Mouse (Mus musculus): ENCODE measurements around the gene Psmd6.

Gene Psmd6

DNA sequence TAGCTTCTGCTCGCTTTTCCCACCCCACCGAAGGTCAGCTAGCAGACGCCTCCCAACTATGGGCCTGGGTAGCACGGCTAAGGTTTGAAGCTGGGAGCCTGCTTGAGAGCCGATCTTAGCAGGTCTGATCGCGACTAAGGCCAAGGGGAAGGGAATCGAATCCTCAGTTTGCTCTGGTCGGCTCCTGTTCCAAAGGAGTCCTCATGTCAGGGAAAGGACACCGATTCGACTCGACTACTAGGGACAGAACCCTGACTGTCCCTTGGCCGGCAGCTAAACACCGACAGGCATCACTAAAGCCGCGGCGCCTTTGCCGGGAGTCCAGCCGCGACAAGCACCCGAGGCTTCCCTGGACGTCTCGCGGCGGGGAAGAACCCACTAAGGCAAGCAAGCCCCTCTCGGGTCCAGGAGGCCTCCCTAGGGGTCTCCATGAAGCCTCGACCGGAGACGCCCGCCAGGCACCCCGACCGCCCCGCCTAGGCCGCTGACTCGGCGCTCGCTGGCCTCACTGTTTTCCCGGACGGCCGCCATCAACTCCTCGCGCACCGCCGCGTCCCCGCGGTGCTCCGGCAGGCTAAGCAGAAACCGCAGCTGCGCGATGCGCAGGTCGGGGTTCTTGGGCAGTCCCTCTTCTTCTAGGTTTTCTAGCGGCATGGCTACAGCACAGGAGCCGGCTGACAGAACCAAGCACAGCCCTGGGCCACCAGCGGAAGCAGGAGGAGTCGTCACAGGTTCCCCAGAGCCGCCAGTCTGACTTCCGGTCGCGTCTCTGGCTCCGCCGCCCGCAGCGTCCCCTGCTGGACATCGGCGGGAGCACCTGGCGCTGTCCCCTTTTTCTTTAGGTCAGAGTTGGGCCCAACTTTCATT is at the start of gene Psmd6:
TSS of gene Psmd6 (minus strand) at position 755 of the 867 bp plus-strand sequence.
- H3K27me3 ChIP-seq (ENCODE audit: control insufficient read depth, insufficient read depth, low read length, poor library complexity, severe bottlenecking): no peaks in the 10 kb centered on the region
- DNase-seq (ENCODE audit: low read depth, low spot score): peak; percentile 93

DNA sequence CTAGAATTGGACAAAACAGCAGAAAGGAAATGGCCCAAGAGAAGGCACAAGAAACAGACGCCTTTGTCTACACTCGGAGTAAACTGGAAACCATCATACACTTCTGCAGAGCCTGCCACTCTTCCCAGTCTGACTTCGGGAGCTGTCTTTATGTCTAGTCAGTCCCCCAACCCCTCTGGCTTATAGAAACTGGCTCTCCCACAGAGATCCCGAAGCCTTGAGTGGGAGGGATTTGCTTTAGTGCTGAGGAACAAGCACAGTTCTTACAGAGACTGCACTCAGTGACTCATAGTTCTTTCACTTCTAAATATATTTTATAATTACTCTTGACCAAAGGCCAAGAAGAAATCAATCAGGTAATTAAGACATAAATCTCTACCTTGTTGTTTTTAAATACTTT is 10.1 kb downstream of the Psmd6 start:
- no peaks in the 10 kb centered on the region for H3K27me3 ChIP-seq (ENCODE audit: control insufficient read depth, insufficient read depth, low read length, poor library complexity, severe bottlenecking)
- DNase-seq (ENCODE audit: low read depth, low spot score): no peak

More for the DNA sequence above, at the start of gene Psmd6:
- peaks cover 15% of the 10 kb centered on the region; the same call in 1 of the 2 replicates for H3K36me3 ChIP-seq (ENCODE audit: control insufficient read depth, insufficient read depth, low read length, poor library complexity, severe bottlenecking)

DNA sequence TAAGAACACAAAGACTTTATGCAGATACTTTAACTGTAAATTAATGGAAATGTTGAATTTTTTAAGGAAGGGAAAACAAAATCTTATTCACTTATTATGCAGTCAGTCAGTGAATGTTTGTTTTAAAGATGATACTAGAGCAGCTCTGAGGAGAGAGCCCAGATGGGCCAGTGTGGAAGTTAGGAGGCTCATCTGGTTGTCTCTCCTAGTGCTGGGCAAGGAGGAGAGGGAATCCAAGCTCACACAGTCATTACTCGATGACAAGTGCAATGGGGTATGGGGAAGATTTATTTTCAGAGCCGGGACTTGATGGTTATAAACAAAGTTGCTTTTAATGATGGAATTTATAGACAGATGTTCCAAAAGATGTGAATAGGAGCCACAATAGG is 15.9 kb downstream of the Psmd6 start:
- peaks cover 11% of the 10 kb centered on the region for H3K36me3 ChIP-seq (ENCODE audit: control insufficient read depth, insufficient read depth, low read length, poor library complexity, severe bottlenecking)
- no peak for DNase-seq (ENCODE audit: low read depth, low spot score)
- H3K27me3 ChIP-seq (ENCODE audit: control insufficient read depth, insufficient read depth, low read length, poor library complexity, severe bottlenecking): no peaks in the 10 kb centered on the region

More for the DNA sequence above, 10.1 kb downstream of the Psmd6 start:
- peaks cover 3% of the 10 kb centered on the region; the same call in 1 of the 2 replicates for H3K36me3 ChIP-seq (ENCODE audit: control insufficient read depth, insufficient read depth, low read length, poor library complexity, severe bottlenecking)

DNA sequence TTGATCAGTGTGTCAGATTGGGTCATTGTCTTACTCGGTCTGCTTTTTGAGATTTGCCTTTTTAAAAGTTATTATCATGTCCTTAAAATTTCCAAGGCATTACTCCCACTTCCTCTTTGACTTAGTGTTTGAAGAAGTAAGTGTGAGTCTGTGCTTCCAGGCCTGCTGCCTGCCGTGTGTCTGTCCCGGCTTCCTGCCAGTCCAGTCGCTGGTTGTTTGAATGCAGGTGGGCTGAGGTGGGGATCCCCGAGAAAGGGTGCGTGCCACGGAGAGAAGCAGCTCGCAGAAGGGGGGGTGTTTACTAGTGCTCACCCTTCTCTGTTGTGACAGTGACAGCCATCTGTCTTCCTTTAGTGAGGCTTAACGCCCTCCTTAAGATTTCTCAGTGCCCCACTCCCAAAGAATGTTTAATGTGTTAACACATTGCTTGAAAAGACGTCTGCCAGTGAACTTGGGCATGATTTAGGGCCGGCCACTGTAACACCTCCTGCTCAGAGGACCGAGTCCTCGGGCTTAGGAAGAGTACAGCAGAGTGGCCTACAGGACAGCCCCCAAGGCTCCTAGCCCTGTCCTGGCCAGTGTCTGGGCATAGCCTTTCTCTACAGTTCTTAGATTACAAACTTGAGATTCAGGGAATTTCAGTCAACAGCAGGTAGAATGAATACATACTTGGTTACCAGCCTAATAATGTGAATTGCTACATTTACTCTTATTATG is 16.4 kb downstream of the Psmd6 start:
- Histone ChIP-seq H3K36me3 (ENCODE audit: control insufficient read depth, insufficient read depth, low read length, poor library complexity, severe bottlenecking) (peaks cover 11% of the 10 kb centered on the region), H3K27me3 (ENCODE audit: control insufficient read depth, insufficient read depth, low read length, poor library complexity, severe bottlenecking) (no peaks in the 10 kb centered on the region)
- DNase-seq (ENCODE audit: low read depth, low spot score): no peak

DNA sequence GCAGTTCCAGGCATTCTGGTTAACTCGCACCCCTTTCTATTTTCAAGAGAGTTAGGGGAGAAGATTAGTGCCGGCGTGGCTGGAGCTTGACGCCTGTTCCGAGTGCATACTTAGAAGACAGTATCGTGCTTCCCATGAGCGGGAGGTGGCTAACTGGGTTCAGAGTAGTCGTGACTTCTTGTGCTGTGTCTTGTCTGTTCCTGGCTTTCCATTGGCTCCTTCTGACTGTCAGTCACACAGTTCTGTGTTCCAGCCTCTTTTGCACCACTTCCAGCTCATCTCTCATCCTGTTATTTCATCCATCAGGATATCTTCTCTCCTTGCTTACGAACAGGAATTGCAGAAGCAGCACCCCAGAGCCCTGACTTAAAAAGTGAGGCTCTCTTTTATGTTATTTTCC is 19.5 kb downstream of the Psmd6 start:
- peaks cover 14% of the 10 kb centered on the region for H3K36me3 ChIP-seq (ENCODE audit: control insufficient read depth, insufficient read depth, low read length, poor library complexity, severe bottlenecking)

DNA sequence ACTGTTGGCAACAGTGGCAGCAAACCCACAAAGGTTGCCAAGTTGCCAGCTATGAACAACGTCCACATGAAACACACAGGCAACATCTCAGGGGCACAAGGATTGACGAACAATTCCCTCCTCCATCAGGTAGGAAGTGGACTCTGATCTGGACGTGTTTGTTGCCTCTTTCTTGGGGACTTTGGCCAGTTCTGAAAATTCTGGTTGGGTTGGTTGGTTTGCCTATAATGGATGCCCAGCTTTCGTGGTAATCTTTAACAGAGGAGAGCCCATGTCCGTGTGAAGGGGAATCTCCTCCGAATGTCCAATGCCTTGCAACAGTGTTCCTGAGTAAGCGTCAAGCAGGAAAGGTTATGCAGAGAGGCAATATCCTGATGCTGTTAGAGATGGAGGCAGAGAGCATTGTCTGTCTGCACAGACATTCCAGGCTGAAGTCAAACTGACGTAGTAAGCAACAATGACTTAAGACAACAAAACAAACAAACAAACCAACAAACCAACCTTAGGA is 20.0 kb downstream of the Psmd6 start:
- peaks cover 14% of the 10 kb centered on the region for H3K36me3 ChIP-seq (ENCODE audit: control insufficient read depth, insufficient read depth, low read length, poor library complexity, severe bottlenecking)
- DNase-seq (ENCODE audit: low read depth, low spot score): no peak
- no peaks in the 10 kb centered on the region for H3K27me3 ChIP-seq (ENCODE audit: control insufficient read depth, insufficient read depth, low read length, poor library complexity, severe bottlenecking)

More for the DNA sequence above, 19.5 kb downstream of the Psmd6 start:
- H3K27me3 ChIP-seq (ENCODE audit: control insufficient read depth, insufficient read depth, low read length, poor library complexity, severe bottlenecking): no peaks in the 10 kb centered on the region
- no peak for DNase-seq (ENCODE audit: low read depth, low spot score)

DNA sequence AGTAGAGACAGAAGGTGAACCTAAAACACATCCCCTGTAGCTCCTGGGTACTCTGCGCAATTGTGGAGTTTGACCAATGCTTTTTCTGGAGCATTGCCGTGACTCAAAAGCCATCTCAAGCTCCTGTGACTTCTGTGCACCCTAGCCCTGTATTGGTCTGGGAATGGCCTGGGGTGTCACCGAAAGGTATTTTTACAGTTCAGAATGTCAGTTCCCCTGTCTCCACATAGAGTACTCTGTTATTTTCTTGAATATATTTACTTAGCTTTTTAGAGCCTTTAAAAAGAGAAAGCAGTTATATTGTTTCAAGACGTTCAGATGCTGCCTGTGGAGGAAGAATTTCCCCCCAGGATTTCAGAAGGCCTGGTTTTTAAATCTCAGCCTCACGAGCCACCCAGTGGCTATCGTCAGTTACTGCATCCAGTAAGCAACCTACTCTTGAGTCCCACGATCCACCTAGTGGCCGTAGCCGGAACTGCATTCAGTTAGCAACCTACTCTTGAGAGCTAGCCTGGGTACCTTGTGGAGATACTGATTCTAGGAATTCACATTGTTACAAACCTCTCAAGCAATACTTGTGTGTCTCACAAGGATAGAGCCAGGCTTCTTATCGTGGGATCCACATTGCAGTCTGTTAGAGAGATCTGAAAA is 22.3 kb downstream of the Psmd6 start:
- H3K27me3 ChIP-seq (ENCODE audit: control insufficient read depth, insufficient read depth, low read length, poor library complexity, severe bottlenecking): no peaks in the 10 kb centered on the region
- DNase-seq (ENCODE audit: low read depth, low spot score): peak; percentile 93
- H3K36me3 ChIP-seq (ENCODE audit: control insufficient read depth, insufficient read depth, low read length, poor library complexity, severe bottlenecking): peaks cover 15% of the 10 kb centered on the region

DNA sequence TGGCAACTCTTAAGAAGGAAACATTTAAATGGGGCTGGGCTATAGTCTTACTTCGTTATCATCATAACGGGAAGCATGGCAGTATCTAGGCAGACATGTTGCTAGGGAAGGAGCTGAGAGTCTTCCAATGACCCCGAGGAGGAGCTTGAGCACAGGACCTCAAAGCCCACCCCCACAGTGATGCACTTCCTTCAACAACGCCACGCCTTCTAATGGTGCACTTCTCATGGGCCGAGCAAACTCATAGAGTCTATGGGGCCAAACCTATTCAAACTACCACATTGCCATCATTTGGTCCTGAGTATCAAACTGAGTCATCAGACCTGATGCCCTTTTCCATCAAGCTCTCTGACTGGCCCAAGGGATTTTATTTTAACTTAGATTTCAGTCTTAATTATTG is 30.2 kb downstream of the Psmd6 start:
- DNase-seq (ENCODE audit: low read depth, low spot score): no peak
- Histone ChIP-seq H3K36me3 (ENCODE audit: control insufficient read depth, insufficient read depth, low read length, poor library complexity, severe bottlenecking) (peaks cover 19% of the 10 kb centered on the region), H3K27me3 (ENCODE audit: control insufficient read depth, insufficient read depth, low read length, poor library complexity, severe bottlenecking) (no peaks in the 10 kb centered on the region)

DNA sequence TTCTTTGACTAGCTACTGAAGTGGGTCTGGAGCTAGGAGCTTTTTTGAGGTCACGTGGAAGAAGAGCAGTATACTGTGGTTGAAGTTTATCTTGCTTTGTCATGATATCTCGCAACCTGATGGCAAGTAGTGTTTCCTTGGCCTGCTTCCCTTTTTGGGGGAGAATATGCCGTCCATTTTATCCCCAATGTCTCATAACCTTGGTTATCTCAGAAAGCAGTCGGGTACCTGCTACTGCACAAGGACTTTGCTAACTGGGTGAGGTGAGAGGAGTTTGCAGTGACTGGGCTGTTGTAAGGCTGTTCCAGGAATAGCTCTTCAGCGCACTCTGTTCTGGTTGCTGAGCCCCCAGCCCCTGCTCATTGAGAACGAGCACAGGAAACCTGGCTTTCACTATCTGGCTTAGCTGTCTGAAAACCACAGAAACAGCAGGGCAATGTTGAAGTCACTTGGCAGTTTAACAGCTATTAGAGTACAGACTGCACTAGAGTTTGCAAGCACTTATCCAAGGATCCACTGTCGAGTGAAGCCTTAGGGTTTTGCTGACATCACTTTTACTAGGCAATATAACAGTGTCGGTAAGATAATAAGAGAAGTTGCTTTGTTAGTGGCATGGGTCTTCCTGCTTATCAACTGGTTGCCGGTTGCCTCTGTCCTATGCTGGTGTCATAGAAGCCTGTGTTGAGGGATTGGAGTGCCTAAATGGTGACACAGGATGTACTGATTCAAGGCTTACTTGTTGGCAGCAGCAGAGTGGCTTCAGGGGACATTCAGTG is 32.6 kb downstream of the Psmd6 start:
- H3K27me3 ChIP-seq (ENCODE audit: control insufficient read depth, insufficient read depth, low read length, poor library complexity, severe bottlenecking): no peaks in the 10 kb centered on the region
- H3K36me3 ChIP-seq (ENCODE audit: control insufficient read depth, insufficient read depth, low read length, poor library complexity, severe bottlenecking): peaks cover 13% of the 10 kb centered on the region
- no peak for DNase-seq (ENCODE audit: low read depth, low spot score)

DNA sequence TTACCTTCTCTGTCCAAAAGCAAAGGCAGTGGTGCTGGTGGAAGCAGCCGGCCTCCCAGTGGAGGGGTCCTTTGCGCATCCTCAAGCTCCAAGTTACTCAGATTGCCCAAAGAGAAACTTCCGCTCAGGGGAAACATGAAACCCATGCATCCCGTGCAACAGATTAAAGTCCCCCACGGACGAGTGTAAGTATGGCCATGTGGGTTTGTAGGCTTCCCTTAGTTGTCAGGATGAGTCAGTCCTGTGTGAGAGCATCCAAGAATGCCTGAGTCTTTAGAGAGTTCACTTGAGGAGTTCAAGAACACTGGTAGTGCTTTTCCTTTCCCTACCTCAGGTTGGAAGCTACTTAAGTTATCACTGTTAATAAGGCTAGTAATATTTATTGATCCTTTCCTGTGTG is 33.4 kb downstream of the Psmd6 start:
- Histone ChIP-seq H3K36me3 (ENCODE audit: control insufficient read depth, insufficient read depth, low read length, poor library complexity, severe bottlenecking) (peaks cover 13% of the 10 kb centered on the region), H3K27me3 (ENCODE audit: control insufficient read depth, insufficient read depth, low read length, poor library complexity, severe bottlenecking) (no peaks in the 10 kb centered on the region)
- no peak for DNase-seq (ENCODE audit: low read depth, low spot score)

DNA sequence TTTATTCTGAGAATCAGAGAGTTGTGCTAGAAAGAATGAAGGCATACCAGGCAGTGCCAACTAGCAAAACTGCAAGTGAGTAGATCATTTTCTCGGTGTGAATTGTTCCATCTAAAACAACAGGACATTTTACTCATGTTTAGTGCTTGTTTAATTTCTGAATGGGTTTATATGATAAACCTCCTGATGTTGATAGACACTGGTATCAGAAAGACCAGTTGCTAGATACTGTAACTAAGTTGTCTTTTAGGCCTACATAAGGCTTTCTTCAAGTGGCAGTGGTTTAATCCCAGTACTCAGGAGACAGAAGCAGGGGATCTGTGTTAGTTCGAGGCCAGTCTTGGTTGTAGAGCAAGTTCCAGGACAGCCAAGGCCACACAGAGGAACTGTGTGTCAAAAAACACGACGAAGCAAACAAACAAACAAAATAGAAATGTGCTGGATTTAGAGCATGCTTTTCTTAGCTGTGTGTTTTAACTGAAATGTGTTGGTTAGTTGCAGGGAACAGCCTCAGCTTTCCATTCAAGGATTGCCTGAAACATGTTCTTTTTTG is 34.0 kb downstream of the Psmd6 start:
- no peak for DNase-seq (ENCODE audit: low read depth, low spot score)
- no peaks in the 10 kb centered on the region for H3K27me3 ChIP-seq (ENCODE audit: control insufficient read depth, insufficient read depth, low read length, poor library complexity, severe bottlenecking)

DNA sequence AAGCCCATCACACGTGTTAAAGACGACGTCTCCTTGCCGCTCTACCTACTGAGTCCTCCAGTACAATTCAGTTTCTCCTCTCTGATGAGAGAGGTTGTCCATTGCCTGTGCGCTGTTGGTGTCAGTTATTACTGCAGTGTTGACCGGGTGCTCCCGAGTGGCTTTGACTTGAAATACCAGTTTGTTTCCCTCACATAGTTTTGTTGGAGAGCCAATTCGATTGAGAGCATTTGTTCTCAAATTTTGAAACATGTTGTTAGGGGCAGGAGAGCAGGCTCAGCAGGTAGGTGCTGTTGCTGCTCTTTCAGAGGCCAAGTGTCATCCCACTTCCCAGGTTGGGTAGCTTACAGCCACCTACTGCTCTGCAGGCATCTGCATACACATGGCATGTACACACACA is 37.0 kb downstream of the Psmd6 start:
- Histone ChIP-seq H3K36me3 (ENCODE audit: control insufficient read depth, insufficient read depth, low read length, poor library complexity, severe bottlenecking) (peaks cover 2% of the 10 kb centered on the region; the same call in 1 of the 2 replicates), H3K27me3 (ENCODE audit: control insufficient read depth, insufficient read depth, low read length, poor library complexity, severe bottlenecking) (no peaks in the 10 kb centered on the region)
- DNase-seq (ENCODE audit: low read depth, low spot score): no peak

More for the DNA sequence above, 34.0 kb downstream of the Psmd6 start:
- peaks cover 13% of the 10 kb centered on the region for H3K36me3 ChIP-seq (ENCODE audit: control insufficient read depth, insufficient read depth, low read length, poor library complexity, severe bottlenecking)

DNA sequence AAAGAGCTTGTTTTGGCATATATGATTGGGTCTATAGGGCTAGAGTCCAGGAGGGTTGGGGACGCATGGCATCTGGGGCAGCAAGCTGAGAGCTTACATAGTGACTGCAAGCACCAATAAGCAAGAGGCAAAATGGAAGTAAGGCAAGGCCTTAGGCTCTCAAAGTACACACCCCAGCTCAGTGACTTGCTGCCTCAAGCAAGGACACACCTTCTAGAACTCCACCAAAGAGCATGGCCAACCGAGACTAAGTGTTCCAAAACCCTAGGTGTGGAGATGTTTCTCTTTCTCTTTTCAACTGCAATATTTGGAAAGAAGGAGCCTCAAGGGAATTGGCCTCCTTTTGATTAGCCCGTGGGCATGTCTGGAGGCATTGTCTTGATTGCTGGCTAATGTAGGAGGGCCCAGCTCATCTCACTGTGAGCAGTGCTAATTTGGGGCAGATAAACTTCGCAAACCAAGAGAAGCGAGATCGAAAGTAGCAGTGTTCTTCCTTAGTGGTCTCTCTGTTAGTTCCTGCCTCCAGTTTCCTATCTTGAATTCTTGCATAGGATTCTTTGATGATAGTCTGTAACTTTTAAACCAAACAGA is 40.1 kb downstream of the Psmd6 start:
- DNase-seq (ENCODE audit: low read depth, low spot score): no peak

More for the DNA sequence above, 40.1 kb downstream of the Psmd6 start:
- no peaks in the 10 kb centered on the region for H3K27me3 ChIP-seq (ENCODE audit: control insufficient read depth, insufficient read depth, low read length, poor library complexity, severe bottlenecking)
- H3K36me3 ChIP-seq (ENCODE audit: control insufficient read depth, insufficient read depth, low read length, poor library complexity, severe bottlenecking): no peaks in the 10 kb centered on the region

All from splenic B cell, adult 2 months (primary cell).